Mouse (Mus musculus): ENCODE data around the gene Dlgap3.

The Dlgap3 gene

DNA sequence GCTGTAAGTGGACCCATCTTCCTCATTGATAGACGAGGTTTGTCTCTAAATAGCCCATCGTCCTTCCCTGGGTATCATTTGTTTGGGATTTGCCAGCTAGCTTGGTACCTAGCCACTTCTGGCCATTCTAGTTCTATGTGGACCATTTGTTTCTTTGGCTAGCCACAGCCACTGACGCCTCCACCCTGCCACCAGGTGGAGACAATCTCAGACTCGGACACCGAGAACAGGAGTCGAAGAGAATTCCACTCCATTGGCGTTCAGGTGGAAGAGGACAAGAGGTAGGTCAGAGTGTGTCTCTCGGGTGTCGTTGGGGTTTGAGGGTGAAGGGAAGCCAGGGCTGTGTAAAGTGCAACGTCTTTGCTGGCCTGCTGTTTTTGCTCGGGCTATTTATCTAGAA, 46.1 kb downstream of the Dlgap3 start:
- DNase-seq (ENCODE audit: low read depth, low spot score): peak; percentile 62

GRCm38 (mm10) chr4:127215799-127216198, 46.8 kb downstream of the Dlgap3 start:
- DNase-seq (ENCODE audit: low read depth, low spot score): no peak

DNA sequence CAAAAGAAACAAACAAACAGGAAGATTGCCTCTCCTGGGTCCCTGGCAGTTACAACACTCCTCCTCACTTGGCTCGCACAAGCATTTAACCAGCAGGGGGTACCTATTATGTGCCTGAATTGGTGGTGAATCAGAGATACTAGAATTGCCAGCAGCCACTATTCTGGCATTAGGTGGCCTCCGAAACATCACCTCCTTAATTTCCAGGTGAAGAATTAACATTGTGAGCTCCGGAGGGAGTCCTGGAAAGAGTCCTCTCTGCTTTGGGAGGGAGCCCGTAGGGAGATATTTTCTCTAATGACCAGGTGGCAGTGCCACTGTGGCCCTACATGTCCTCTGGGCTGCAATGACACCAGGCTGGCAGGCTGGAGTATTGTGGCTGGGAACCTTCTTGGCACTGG, 47.2 kb downstream of the Dlgap3 start:
- DNase-seq (ENCODE audit: low read depth, low spot score): peak; percentile 50

GRCm38 (mm10) chr4:127217048-127217447, 48.0 kb downstream of the Dlgap3 start:
- DNase-seq (ENCODE audit: low read depth, low spot score): no peak

- no peak for DNase-seq (ENCODE audit: low read depth, low spot score)
These were observed 54.3 kb downstream of the Dlgap3 start for GRCm38 (mm10) chr4:127223291-127223690.

GRCm38 (mm10) chr4:127223755-127224154, 54.8 kb downstream of the Dlgap3 start:
- no peak for DNase-seq (ENCODE audit: low read depth, low spot score)

- DNase-seq (ENCODE audit: low read depth, low spot score): peak; percentile 69
These were observed 55.6 kb downstream of the Dlgap3 start for GRCm38 (mm10) chr4:127224444-127225100.

DNA sequence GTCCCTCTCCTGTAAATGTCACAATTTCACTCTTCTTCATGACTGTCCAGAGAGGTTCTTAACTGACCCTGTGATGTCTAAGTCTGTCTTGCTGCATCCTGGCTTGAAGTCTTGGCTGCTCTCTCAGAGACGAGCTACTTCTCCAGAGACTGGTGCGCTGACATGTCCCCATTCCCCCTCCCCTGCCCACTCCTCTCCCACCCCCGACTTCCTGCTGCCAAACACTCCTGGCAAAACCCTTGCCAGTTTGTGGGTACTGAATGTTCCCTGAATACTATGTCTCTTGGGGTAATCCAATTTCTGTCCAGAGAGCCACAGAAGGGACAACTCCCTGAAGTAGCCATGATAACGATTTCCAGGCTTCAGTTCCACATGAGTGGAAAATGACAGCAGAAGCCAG, 57.1 kb downstream of the Dlgap3 start:
- DNase-seq (ENCODE audit: low read depth, low spot score): no peak

DNA sequence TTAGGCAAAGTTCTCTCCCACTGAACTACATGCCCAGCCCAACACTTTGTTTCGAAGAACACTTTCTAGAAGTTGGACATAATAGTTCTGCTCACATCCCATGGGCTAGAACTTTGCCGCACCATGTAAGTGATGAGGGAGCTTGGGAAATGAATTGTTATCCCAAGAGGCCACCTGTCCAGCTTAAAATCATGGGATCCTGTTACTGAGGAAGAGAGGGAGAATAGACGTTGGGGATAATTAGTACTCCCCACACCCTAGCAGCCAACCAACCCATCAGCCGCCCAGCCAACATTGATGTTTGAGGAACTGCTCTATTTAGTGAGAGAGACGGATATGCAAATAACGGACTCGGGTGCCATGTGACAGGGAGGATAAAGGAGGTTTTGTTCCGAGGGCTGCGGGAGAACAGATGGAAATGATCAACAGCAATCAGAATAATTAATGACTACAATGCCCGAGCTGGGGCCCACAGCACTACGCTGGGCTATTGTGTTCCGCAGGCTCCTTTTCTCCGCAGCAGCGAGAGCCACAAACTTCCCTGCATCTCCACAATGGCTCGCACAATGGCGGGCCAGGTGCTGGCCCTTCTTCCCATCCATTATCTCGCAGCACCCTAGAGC, 58.2 kb downstream of the Dlgap3 start:
- peak; percentile 95 for DNase-seq (ENCODE audit: low read depth, low spot score)

DNA sequence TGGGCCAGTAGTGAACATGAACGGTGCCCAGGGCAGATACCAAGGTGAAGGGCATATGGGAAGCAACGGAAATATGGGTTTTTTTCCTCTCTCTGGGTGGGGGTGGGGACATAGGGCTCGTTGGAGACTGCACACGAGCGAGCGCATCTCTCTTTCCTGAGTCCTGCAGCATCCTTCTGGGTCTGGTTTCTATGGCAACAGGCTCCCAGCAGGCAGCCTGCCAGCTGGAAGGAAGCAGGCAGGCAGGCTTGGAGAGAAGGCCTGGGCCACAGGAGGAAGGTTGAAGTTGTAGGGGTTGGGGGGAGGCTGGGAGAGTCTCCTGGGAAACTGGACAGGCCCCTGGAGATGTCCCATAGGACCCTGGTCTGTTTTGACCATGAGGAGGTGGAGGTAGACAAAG, 63.0 kb downstream of the Dlgap3 start:
- DNase-seq (ENCODE audit: low read depth, low spot score): peak; percentile 67

DNA sequence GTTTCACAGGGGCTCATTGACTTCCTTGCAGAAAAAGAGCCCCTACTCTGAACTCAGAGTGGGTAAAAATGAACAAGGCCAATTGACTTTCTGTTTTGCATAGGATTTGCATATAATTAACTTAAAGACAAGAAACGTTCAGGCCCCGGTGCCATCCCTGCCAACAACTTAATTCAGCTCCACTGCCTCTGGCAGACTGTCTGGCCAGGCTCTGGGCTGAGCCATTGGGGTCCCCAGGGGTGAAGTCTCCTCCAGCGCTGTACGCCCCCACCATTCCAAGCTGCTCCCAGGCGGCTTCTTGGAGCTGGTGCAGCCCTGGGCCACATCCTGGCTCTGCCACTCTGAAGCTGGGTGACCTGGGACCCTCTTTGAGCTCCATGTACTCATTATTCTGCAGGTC, 63.5 kb downstream of the Dlgap3 start:
- DNase-seq (ENCODE audit: low read depth, low spot score): no peak

- no peak for DNase-seq (ENCODE audit: low read depth, low spot score)
These were observed 64.6 kb downstream of the Dlgap3 start for GRCm38 (mm10) chr4:127233416-127234125.

- peak; percentile 95 for DNase-seq (ENCODE audit: low read depth, low spot score)
These were observed 66.9 kb downstream of the Dlgap3 start for GRCm38 (mm10) chr4:127235742-127236487.

DNA sequence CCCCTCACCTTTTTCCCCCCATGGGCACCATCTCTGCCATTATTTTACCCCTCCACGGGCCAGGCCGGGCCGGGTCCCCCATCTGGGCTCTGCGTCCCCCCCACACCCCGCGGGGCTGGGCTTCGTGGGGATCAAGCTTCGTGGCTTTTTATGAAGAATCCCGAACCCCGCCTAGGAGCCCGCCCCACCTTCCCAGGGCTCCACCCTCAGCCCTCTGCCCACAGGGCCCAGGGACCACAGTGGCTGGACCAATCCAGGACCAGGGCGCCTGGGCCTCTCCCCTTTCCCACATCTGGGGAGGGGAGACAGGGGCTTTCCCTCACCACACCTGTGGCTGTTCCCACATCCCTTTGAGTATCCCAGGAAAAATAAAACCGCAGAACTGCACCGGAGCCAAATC, 67.6 kb downstream of the Dlgap3 start:
- peak; percentile 66 for DNase-seq (ENCODE audit: low read depth, low spot score)

GRCm38 (mm10) chr4:127237271-127237670, 68.3 kb downstream of the Dlgap3 start:
- DNase-seq (ENCODE audit: low read depth, low spot score): no peak

DNA sequence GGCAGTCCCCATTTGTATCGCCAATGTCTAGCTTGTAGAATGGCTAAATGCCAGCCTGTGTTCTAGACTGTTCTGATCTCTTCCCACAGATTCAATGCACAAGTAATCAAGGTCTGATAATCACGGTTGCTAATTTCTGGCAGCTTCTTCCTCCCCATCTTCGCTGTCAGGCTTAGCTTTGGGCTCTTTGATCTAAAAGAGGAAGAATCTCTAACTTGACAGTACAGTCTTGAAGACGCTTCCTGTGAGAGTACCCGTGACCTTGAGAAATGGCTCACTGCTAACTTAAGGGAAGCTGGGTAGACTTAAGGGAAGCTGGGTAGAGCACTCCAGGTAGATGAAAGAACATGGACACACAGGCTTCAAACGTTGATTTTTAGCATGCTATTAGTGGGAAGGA, 73.7 kb downstream of the Dlgap3 start:
- DNase-seq (ENCODE audit: low read depth, low spot score): no peak

GRCm38 (mm10) chr4:127243552-127243951, 74.5 kb downstream of the Dlgap3 start, which contains the start of gene Smim12:
TSS of gene Smim12 (plus strand) at chr4:127243784.
- DNase-seq (ENCODE audit: low read depth, low spot score): peak; percentile 97

GRCm38 (mm10) chr4:127243953-127244352, 74.9 kb downstream of the Dlgap3 start:
- peak; percentile 52 for DNase-seq (ENCODE audit: low read depth, low spot score)

- DNase-seq (ENCODE audit: low read depth, low spot score): peak; percentile 93
These were observed 80.8 kb downstream of the Dlgap3 start for GRCm38 (mm10) chr4:127249701-127250349.

DNA sequence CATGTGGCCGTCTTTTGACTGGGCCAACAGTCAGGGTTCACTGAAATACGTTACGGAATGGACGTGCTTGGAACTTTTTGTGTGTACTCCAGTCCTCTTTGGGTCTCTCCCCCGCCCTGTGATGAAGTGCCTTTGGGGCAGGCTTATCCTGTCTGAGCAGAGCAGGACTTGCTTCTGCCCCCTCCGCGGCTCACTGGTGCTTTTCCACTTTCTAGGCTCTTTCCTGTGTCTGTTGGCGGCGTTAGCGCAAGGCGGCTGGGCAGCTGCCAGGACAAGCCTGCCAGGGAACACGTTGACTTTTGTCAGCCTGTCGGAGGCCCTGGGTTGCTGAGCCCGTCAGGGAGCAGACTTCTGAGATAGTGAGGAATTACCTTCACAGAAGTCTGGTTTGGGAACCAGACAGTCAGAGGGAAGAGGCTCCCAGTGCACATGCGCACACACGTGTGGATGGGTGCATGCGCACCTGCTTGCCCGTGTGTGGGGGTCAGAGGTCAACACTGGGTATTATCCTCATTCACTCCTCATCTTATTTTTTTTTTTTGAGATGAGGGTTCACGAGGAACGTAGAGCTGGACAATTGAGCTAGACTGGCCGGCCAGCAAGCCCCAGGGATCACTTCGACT, 83.1 kb downstream of the Dlgap3 start:
- peak; percentile 88 for DNase-seq (ENCODE audit: low read depth, low spot score)

GRCm38 (mm10) chr4:127256739-127257138, 87.7 kb downstream of the Dlgap3 start:
- no peak for DNase-seq (ENCODE audit: low read depth, low spot score)

Data from R1 (cell line).